Mouse (Mus musculus) embryonic facial prominence, embryonic 10.5 days (tissue): ENCODE results near the gene Ipmk. TPM values are rescaled to one million over a fixed set of nuclear protein-coding genes. Genes with fewer than 3 reads are reported as not detected.

Experiments used
- DNase-seq: peaks from one replicate; pipeline ENCODE4 v3.0.0-alpha.2; 2017; ENCODE audit warnings: low spot score
- H3K27ac ChIP-seq: fragments of 300-500 bp; sonication (generic); replicated peaks from 2 replicates; pipeline ENCODE4 v1.5.1; 2016; ENCODE audit warnings: mild to moderate bottlenecking
- H3K27me3 ChIP-seq: fragments of 300-500 bp; sonication (generic); replicated peaks from 2 replicates; pipeline ENCODE4 v1.6.1; 2016; ENCODE audit warnings: low read depth, mild to moderate bottlenecking; ENCODE audit not compliant: poor library complexity, severe bottlenecking
- H3K36me3 ChIP-seq: fragments of 300-500 bp; sonication (generic); replicated peaks from 2 replicates; pipeline ENCODE4 v1.6.1; 2016; ENCODE audit warnings: mild to moderate bottlenecking, moderate library complexity
- H3K4me1 ChIP-seq: fragments of 300-500 bp; sonication (generic); 2 replicates; pipeline ENCODE4 v1.6.1; 2016
- H3K4me3 ChIP-seq: fragments of 300-500 bp; sonication (generic); 2 replicates; pipeline ENCODE4 v1.5.1; 2016; ENCODE audit warnings: mild to moderate bottlenecking, moderate library complexity
- H3K9me3 ChIP-seq: fragments of 300-500 bp; sonication (generic); 2 replicates; pipeline ENCODE4 v1.6.1; 2016; ENCODE audit warnings: mild to moderate bottlenecking
- WGBS: fragments of 180-500 bp; shearing (Covaris S2); methylation state at CpG from one replicate; pipeline ENCODE4 v1.1.7; 2016; 5-methylcytosine and 5-hydroxymethylcytosine counted together
- polyA plus RNA-seq: library from polyadenylated mRNA; unstranded; fragments of >200 nt; fragmentation: Nextera tagmentation; extraction: Ambion mirVana; gene quantifications from 2 replicates; pipeline ENCODE4 v1.2.1, GENCODE M21; 2016

Ipmk gene
- polyA plus RNA-seq, 1 experiment from 2014 or later: 16.9 TPM

GRCm38 (mm10) chr10:71327386-71327785 is 20.2 kb upstream of the Ipmk start:
- H3K27me3 ChIP-seq: no peaks in the 10 kb centered on the region
- no peaks in the 10 kb centered on the region for H3K9me3 ChIP-seq
- H3K36me3 ChIP-seq: peaks cover 27% of the 10 kb centered on the region
- no peak overlapping the region for H3K27ac ChIP-seq
- DNase-seq: no peak
- H3K4me1 ChIP-seq: no peaks in the 10 kb centered on the region
- H3K4me3 ChIP-seq: no peak overlapping the region
- whole genome bisulfite sequencing: 88% methylated on average over 10 of the region's 10 CpGs

- H3K36me3 ChIP-seq: peaks cover 37% of the 10 kb centered on the region
- no peaks in the 10 kb centered on the region for H3K4me1 ChIP-seq
- 89% methylated on average over 6 of the region's 6 CpGs for WGBS
- H3K27ac ChIP-seq: no peak overlapping the region
- H3K9me3 ChIP-seq: no peaks in the 10 kb centered on the region
- no peak for DNase-seq
- no peak overlapping the region for H3K4me3 ChIP-seq
- H3K27me3 ChIP-seq: no peaks in the 10 kb centered on the region
Observed at GRCm38 (mm10) chr10:71328382-71328781, 19.2 kb upstream of the Ipmk start.

DNA sequence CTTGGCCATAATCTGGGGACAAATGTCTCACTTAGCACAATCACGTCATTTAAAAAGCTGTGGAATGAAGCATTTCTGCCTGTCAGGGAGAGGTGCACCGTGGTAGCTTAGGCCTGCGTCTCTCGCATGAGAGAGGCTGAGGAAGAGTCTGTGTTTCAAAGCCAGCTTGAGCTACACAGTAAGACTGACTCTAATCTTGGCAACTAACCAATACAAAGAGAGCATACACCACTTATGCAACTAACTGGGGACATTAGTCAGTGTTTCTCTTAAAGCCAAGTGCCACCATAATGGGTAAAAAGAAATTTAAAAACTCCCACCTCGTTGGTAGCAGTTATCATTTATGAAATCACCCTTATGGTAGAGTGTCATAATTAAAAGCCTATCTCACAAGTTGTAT is 18.7 kb upstream of the Ipmk start:
- no peaks in the 10 kb centered on the region for H3K4me1 ChIP-seq
- peaks cover 42% of the 10 kb centered on the region for H3K36me3 ChIP-seq
- no peak overlapping the region for H3K4me3 ChIP-seq
- no peaks in the 10 kb centered on the region for H3K27me3 ChIP-seq
- no peak for DNase-seq
- WGBS: 92% methylated on average over 5 of the region's 5 CpGs
- no peak overlapping the region for H3K27ac ChIP-seq
- no peaks in the 10 kb centered on the region for H3K9me3 ChIP-seq

- no peak overlapping the region for H3K4me3 ChIP-seq
- no peaks in the 10 kb centered on the region for H3K9me3 ChIP-seq
- no peak overlapping the region for H3K27ac ChIP-seq
- 94% methylated on average over 6 of the region's 6 CpGs for WGBS
- H3K27me3 ChIP-seq: no peaks in the 10 kb centered on the region
- H3K4me1 ChIP-seq: no peaks in the 10 kb centered on the region
- H3K36me3 ChIP-seq: peaks cover 46% of the 10 kb centered on the region
- DNase-seq: no peak
Observed at GRCm38 (mm10) chr10:71329295-71329694, 18.3 kb upstream of the Ipmk start.

GRCm38 (mm10) chr10:71330070-71330469 is 17.5 kb upstream of the Ipmk start:
- H3K27me3 ChIP-seq: no peaks in the 10 kb centered on the region
- 93% methylated on average over 12 of the region's 12 CpGs for WGBS
- H3K36me3 ChIP-seq: peaks cover 54% of the 10 kb centered on the region
- DNase-seq: no peak
- no peak overlapping the region for H3K4me3 ChIP-seq
- no peaks in the 10 kb centered on the region for H3K4me1 ChIP-seq
- no peaks in the 10 kb centered on the region for H3K9me3 ChIP-seq
- no peak overlapping the region for H3K27ac ChIP-seq

- Histone ChIP-seq H3K9me3 (no peaks in the 10 kb centered on the region), H3K4me3 (no peak overlapping the region), H3K4me1 (no peaks in the 10 kb centered on the region), H3K27ac (no peak overlapping the region), H3K36me3 (peaks cover 67% of the 10 kb centered on the region), H3K27me3 (no peaks in the 10 kb centered on the region)
- 95% methylated on average over 7 of the region's 7 CpGs for WGBS
- DNase-seq: no peak
Observed at GRCm38 (mm10) chr10:71331908-71332307, 15.7 kb upstream of the Ipmk start.

DNA sequence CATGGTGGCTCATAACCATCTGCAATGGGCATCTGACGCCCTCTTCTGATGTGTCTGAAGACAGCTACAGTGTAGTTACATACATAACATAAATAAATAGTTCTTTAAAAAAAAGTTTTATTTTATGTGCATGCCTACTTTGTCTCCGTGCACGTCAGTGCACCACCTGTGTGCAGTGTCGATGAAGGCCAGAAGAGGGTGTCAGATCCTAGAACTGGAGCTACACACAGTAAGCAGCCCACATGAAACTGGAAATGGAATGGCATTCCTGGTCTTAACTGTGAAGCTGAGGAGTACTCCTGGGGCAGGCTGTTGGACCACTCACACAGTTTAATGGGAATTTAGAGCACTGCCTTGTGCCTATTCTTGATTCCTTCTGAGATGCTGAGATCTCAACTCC is 15.2 kb upstream of the Ipmk start:
- DNase-seq: no peak
- 92% methylated on average over 4 of the region's 4 CpGs for WGBS
- H3K36me3 ChIP-seq: peaks cover 67% of the 10 kb centered on the region

GRCm38 (mm10) chr10:71332859-71333258 is 14.7 kb upstream of the Ipmk start:
- Histone ChIP-seq H3K4me3 (no peak overlapping the region), H3K36me3 (peaks cover 67% of the 10 kb centered on the region), H3K27ac (no peak overlapping the region), H3K9me3 (no peaks in the 10 kb centered on the region), H3K27me3 (no peaks in the 10 kb centered on the region), H3K4me1 (no peaks in the 10 kb centered on the region)
- 93% methylated on average over 9 of the region's 9 CpGs for WGBS
- no peak for DNase-seq

More for the DNA sequence above, 15.2 kb upstream of the Ipmk start:
- Histone ChIP-seq H3K9me3 (no peaks in the 10 kb centered on the region), H3K4me3 (no peak overlapping the region), H3K4me1 (no peaks in the 10 kb centered on the region), H3K27me3 (no peaks in the 10 kb centered on the region), H3K27ac (no peak overlapping the region)

DNA sequence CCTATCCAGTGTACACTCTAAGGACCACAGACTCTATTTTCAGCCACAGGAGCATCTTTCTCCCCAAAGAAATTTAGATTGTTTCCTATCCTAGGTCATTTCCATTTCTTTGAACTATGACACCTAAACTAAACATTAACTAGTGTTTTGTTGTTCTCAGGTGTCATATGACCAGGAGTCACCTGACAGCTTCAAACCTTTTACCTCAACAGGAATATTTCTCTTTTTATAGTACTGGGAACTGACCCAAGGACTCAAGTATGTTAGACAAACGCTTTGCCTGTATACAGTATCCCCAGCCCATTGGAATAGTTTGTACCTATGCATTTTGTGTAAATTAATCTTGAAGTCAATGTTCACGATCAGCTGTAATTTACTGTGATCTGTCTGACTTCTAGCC is 9.8 kb upstream of the Ipmk start:
- no peak for DNase-seq
- H3K27ac ChIP-seq: no peak overlapping the region
- H3K4me3 ChIP-seq: no peak overlapping the region
- no peaks in the 10 kb centered on the region for H3K9me3 ChIP-seq
- H3K27me3 ChIP-seq: no peaks in the 10 kb centered on the region
- 89% methylated on average over 2 of the region's 2 CpGs for WGBS
- H3K4me1 ChIP-seq: peaks cover 4% of the 10 kb centered on the region; the same call in 1 of the 2 replicates
- H3K36me3 ChIP-seq: peaks cover 37% of the 10 kb centered on the region

DNA sequence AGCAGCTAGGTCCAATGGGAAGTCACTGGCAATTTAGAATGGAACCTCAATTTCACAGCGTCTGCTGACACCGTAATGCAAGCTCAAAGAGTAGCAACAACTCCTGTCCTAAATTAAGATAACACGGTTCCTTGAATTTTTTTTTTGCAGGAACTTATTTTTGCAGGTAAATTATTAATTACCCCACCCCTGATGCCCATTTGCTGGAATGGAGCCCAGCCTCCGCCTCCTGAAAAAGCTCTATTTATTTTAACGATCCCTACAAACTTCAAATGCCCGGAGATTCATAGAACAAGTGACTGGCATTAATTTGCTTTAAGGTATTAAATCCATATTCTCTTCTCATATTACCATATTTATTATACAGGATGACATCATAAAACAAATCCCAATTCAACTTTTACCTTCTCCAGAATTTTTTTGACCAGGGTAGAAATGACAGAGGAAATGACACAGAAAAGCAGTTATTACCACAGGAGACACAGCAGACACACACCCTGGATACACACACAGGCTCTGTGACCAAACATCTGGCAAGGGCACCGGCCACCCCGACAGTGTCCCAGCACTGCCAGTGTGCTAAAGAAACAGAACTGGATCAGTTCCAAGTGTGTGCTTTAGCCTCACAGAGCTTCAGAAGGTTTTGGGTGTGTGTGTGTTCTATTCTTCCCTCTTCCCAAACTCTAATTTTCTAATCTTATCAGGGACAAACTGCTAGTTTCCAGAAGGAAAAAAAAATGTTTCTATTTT is 9.2 kb upstream of the Ipmk start:
- WGBS: 87% methylated on average over 8 of the region's 8 CpGs
- no peak for DNase-seq
- Histone ChIP-seq H3K36me3 (peaks cover 31% of the 10 kb centered on the region), H3K27ac (no peak overlapping the region), H3K9me3 (no peaks in the 10 kb centered on the region), H3K27me3 (no peaks in the 10 kb centered on the region), H3K4me3 (no peak overlapping the region), H3K4me1 (peaks cover 7% of the 10 kb centered on the region)

GRCm38 (mm10) chr10:71339463-71339862 is 8.1 kb upstream of the Ipmk start:
- Histone ChIP-seq H3K27me3 (no peaks in the 10 kb centered on the region), H3K9me3 (no peaks in the 10 kb centered on the region), H3K27ac (no peak overlapping the region), H3K4me3 (no peak overlapping the region), H3K36me3 (peaks cover 19% of the 10 kb centered on the region), H3K4me1 (peaks cover 14% of the 10 kb centered on the region)
- DNase-seq: no peak
- WGBS: 75% methylated on average over 4 of the region's 4 CpGs

GRCm38 (mm10) chr10:71340195-71340594 is 7.4 kb upstream of the Ipmk start:
- Histone ChIP-seq H3K9me3 (no peaks in the 10 kb centered on the region), H3K27ac (no peak overlapping the region), H3K4me3 (no peak overlapping the region), H3K4me1 (peaks cover 22% of the 10 kb centered on the region), H3K36me3 (peaks cover 12% of the 10 kb centered on the region), H3K27me3 (no peaks in the 10 kb centered on the region)
- 81% methylated on average over 2 of the region's 2 CpGs for WGBS
- no peak for DNase-seq

GRCm38 (mm10) chr10:71341290-71341689 is 6.3 kb upstream of the Ipmk start:
- Histone ChIP-seq H3K4me3 (no peak overlapping the region), H3K36me3 (peaks cover under 1% of the 10 kb centered on the region), H3K9me3 (no peaks in the 10 kb centered on the region), H3K27ac (no peak overlapping the region), H3K27me3 (no peaks in the 10 kb centered on the region), H3K4me1 (peaks cover 26% of the 10 kb centered on the region)
- WGBS: 95% methylated on average over 9 of the region's 9 CpGs
- DNase-seq: no peak
